Mouse (Mus musculus): ENCODE data around the gene Gm20388. TPM values are rescaled to one million over a fixed set of nuclear protein-coding genes. Genes with fewer than 3 reads are reported as not detected.

The Gm20388 gene
- polyA plus RNA-seq, 1 experiment from 2014 or later: 2.5 TPM

DNA sequence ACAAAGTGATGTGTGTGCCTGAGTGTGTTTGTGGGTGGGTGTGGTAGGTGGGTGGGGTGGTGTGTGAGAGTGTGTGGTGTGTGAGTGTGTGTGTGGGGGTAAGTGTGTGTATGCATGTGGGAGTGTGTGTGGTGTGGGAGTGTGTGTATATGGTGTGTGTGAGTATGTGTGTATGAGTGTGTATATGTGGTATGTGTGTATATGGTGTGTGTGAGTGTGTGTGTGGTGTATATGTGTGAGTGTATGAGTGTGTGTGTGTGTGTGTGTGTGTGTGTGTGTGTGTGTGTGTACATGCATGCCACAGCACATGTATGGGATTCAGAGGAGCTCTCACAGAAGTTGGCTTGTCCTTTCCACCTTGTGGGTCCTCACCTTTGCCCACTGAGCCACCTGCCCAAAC is 1936.2 kb downstream of the Gm20388 start:
- Histone ChIP-seq H3K9me3 (replicated peaks) (no peaks in the 10 kb centered on the region), H3K4me3 (no peak overlapping the region), H3K4me1 (peaks cover 15% of the 10 kb centered on the region), H3K27ac (no peak overlapping the region), H3K27me3 (ENCODE audit: low read depth, poor library complexity, severe bottlenecking) (peaks cover 11% of the 10 kb centered on the region), H3K36me3 (peaks cover 6% of the 10 kb centered on the region; the same call in 1 of the 2 replicates)
- DNase-seq (ENCODE audit: low spot score): no peak

DNA sequence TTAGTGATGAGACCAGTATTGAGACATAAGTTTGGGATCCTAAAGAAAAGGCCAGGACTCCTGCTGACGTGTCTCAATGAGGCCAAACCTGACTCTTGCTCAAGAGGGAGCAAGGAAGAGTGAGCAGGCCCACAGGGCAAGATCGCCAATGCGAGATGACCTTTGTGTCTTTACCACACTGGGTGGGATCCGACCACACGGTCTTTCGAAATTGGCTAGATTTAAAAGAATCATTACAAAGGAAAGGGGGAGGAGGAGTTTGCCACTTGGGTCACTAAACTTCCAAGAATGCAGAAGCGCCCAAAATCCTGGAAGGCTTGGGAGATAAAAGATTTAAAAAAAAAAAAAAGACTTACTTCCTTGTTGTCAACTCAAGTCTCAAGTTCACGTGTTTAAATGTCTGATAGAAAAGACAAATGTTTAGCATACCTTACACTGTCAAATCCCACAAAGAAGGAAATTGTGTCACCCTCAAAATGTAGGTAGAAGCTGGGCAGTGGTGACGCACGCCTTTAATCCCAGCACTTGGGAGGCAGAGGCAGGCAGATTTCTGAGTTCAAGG is 1936.7 kb downstream of the Gm20388 start:
- no peak for DNase-seq (ENCODE audit: low spot score)
- WGBS: 81% methylated on average over 10 of the region's 10 CpGs
- Histone ChIP-seq H3K9me3 (replicated peaks) (no peaks in the 10 kb centered on the region), H3K36me3 (peaks cover 3% of the 10 kb centered on the region; the same call in 1 of the 2 replicates), H3K4me3 (no peak overlapping the region), H3K27ac (no peak overlapping the region), H3K27me3 (ENCODE audit: low read depth, poor library complexity, severe bottlenecking) (peaks cover 16% of the 10 kb centered on the region), H3K4me1 (peaks cover 18% of the 10 kb centered on the region)

DNA sequence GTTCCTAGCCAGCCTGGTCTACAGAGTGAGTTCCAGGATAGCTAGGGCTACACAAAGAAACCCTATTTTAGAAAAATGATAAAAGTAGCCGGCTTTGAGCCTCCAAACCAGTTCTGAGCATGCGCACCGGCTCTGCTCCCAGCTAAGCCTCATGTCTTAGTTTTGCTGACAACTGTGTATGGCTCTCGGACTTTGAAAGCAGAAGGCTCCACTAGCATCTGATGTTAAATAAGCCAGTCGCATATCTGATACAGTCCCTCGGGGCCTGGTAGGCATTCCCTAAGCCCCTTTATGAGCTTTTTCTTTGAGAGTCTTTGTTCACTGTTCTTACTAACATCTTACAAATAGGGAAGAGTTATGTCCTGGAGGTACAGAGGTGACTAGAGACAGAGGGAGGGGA is 1937.3 kb downstream of the Gm20388 start:
- Histone ChIP-seq H3K36me3 (no peaks in the 10 kb centered on the region), H3K27me3 (ENCODE audit: low read depth, poor library complexity, severe bottlenecking) (peaks cover 19% of the 10 kb centered on the region), H3K4me1 (peaks cover 20% of the 10 kb centered on the region), H3K27ac (no peak overlapping the region), H3K9me3 (replicated peaks) (no peaks in the 10 kb centered on the region), H3K4me3 (no peak overlapping the region)
- DNase-seq (ENCODE audit: low spot score): no peak
- WGBS: 81% methylated on average over 6 of the region's 6 CpGs

GRCm38 (mm10) chr8:121848495-121848894 is 1937.9 kb downstream of the Gm20388 start:
- no peaks in the 10 kb centered on the region for H3K36me3 ChIP-seq
- 79% methylated on average over 10 of the region's 10 CpGs for WGBS
- peaks cover 20% of the 10 kb centered on the region for H3K4me1 ChIP-seq
- H3K27ac ChIP-seq: no peak overlapping the region
- H3K27me3 ChIP-seq (ENCODE audit: low read depth, poor library complexity, severe bottlenecking): peaks cover 19% of the 10 kb centered on the region
- H3K4me3 ChIP-seq: no peak overlapping the region
- H3K9me3 ChIP-seq (replicated peaks): no peaks in the 10 kb centered on the region
- DNase-seq (ENCODE audit: low spot score): no peak

GRCm38 (mm10) chr8:121849303-121849702 is 1938.7 kb downstream of the Gm20388 start:
- DNase-seq (ENCODE audit: low spot score): no peak
- no peak overlapping the region for H3K27ac ChIP-seq

DNA sequence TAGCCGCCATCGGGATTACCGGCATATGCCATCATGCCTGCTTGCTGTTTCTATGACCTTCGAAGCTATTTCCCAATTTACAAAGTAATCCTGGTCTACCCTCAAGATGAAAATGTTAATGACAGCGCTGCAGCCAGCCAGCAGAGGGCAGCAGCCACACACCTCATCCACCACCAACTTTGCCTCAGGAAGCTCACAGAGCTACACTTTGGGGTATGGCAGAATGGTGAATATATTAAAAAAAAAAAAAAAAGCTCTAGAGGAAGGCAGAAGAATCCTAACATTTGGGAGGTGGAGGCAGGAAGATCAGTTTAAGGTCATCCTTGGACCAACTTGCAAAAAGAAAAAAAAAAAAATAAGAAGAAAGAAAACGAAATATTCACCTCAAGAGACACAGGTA is 1939.4 kb downstream of the Gm20388 start:
- DNase-seq (ENCODE audit: low spot score): peak; percentile 88
- Histone ChIP-seq H3K4me3 (no peak overlapping the region), H3K4me1 (peaks cover 20% of the 10 kb centered on the region), H3K9me3 (replicated peaks) (no peaks in the 10 kb centered on the region), H3K36me3 (no peaks in the 10 kb centered on the region), H3K27ac (no peak overlapping the region), H3K27me3 (ENCODE audit: low read depth, poor library complexity, severe bottlenecking) (peaks cover 19% of the 10 kb centered on the region)
- WGBS: 17% methylated on average over 6 of the region's 6 CpGs

More at GRCm38 (mm10) chr8:121849303-121849702, 1938.7 kb downstream of the Gm20388 start:
- peaks cover 20% of the 10 kb centered on the region for H3K4me1 ChIP-seq
- H3K4me3 ChIP-seq: no peak overlapping the region
- peaks cover 19% of the 10 kb centered on the region for H3K27me3 ChIP-seq (ENCODE audit: low read depth, poor library complexity, severe bottlenecking)
- H3K36me3 ChIP-seq: no peaks in the 10 kb centered on the region
- WGBS: 69% methylated on average over 9 of the region's 9 CpGs
- no peaks in the 10 kb centered on the region for H3K9me3 ChIP-seq (replicated peaks)

GRCm38 (mm10) chr8:121850436-121850820 is 1939.8 kb downstream of the Gm20388 start:
- DNase-seq (ENCODE audit: low spot score): no peak
- no peaks in the 10 kb centered on the region for H3K9me3 ChIP-seq (replicated peaks)
- WGBS: 43% methylated on average over 12 of the region's 12 CpGs
- H3K27me3 ChIP-seq (ENCODE audit: low read depth, poor library complexity, severe bottlenecking): peaks cover 19% of the 10 kb centered on the region
- peak overlapping the region; percentile 38 for H3K4me3 ChIP-seq
- H3K27ac ChIP-seq: peak overlapping the region; percentile 78
- no peaks in the 10 kb centered on the region for H3K36me3 ChIP-seq
- peaks cover 20% of the 10 kb centered on the region for H3K4me1 ChIP-seq

DNA sequence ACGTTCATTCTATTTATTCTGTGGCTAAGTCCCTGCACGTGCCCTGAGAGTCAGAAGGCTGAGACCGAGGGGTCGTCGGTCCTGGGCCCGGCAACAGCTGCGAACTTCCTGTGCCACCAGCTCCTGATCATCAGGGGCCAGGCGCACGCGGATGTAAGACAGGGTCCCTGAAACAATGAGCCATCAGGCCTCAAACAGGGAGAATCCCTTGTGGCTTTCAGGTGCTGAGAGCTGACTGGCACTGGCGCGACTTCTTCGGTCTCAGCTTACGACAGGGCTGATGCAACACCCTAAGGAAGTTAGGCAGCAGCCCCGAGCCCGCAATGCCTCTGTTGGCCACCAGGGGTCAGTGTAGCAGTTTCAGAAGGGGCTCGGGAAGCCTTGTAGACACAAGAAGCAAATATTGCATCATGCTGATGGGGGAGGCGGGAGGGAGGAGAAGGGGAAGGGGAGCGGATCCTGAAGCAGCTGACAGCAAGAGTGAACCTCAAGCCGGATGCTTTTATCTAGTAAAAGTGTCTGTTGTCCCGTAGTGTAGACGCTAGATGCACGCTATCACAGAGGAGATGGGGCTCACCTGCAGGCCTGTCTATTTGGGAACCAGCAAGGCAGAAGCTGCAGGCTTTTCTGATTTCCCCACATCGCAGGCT is 1940.3 kb downstream of the Gm20388 start:
- H3K27ac ChIP-seq: peak overlapping the region; percentile 78
- WGBS: 5% methylated on average over 24 of the region's 24 CpGs
- peaks cover 19% of the 10 kb centered on the region for H3K27me3 ChIP-seq (ENCODE audit: low read depth, poor library complexity, severe bottlenecking)

DNA sequence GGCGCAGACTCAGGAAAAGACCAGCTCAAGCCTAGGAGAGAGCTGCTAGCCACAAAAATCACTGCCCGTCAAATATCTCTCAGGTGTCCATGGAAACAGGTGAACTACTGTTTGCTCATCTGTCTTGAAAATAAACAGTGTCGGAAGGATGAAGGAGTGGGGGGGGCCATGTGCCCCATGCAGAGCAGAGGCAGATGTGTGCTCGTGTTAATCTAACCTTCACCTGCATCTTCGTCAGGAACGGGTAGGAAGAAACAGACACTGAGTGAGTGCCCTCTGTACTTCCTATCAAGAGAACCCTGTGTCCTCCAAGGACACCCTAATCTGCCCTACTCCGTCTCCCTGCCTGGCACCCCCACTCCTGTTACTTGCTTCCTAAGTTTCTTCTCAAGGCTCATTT is 1941.1 kb downstream of the Gm20388 start:
- 66% methylated on average over 7 of the region's 7 CpGs for WGBS
- peak overlapping the region; percentile 78 for H3K27ac ChIP-seq
- peaks cover 20% of the 10 kb centered on the region for H3K4me1 ChIP-seq
- DNase-seq (ENCODE audit: low spot score): no peak
- H3K27me3 ChIP-seq (ENCODE audit: low read depth, poor library complexity, severe bottlenecking): peaks cover 19% of the 10 kb centered on the region
- H3K9me3 ChIP-seq (replicated peaks): no peaks in the 10 kb centered on the region
- H3K36me3 ChIP-seq: no peaks in the 10 kb centered on the region
- H3K4me3 ChIP-seq: no peak overlapping the region

More for the DNA sequence above, 1940.3 kb downstream of the Gm20388 start:
- Histone ChIP-seq H3K4me3 (peak overlapping the region; percentile 38), H3K4me1 (peaks cover 20% of the 10 kb centered on the region), H3K9me3 (replicated peaks) (no peaks in the 10 kb centered on the region), H3K36me3 (no peaks in the 10 kb centered on the region)
- DNase-seq (ENCODE audit: low spot score): peak; percentile 99

- 53% methylated on average over 7 of the region's 7 CpGs for WGBS
Measured at GRCm38 (mm10) chr8:121852464-121852863, 1941.8 kb downstream of the Gm20388 start.

DNA sequence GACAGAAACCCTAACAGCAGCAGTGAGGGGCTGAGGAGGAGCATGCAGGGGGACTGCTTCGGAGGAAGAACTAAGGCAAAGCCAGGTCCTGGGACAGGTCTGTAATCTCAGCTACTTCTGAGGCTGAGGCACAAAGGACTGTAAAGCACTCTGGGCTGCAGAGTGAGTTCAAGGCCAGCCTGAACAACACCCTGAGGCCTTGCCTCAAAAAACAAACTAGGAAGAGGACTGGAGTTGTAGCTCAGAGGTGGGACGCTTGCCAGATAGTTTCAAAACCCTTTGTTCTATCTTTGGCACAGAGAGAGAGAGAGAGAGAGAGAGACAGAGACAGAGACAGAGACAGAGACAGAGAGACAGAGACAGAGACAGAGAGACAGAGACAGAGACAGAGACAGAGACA is 1942.9 kb downstream of the Gm20388 start:
- 90% methylated on average over 2 of the region's 2 CpGs for WGBS
- H3K9me3 ChIP-seq (replicated peaks): no peaks in the 10 kb centered on the region
- H3K4me3 ChIP-seq: no peak overlapping the region
- no peak overlapping the region for H3K27ac ChIP-seq
- no peak for DNase-seq (ENCODE audit: low spot score)
- H3K36me3 ChIP-seq: no peaks in the 10 kb centered on the region
- peaks cover 17% of the 10 kb centered on the region for H3K27me3 ChIP-seq (ENCODE audit: low read depth, poor library complexity, severe bottlenecking)
- H3K4me1 ChIP-seq: peaks cover 20% of the 10 kb centered on the region

More at GRCm38 (mm10) chr8:121852464-121852863, 1941.8 kb downstream of the Gm20388 start:
- H3K27me3 ChIP-seq (ENCODE audit: low read depth, poor library complexity, severe bottlenecking): peaks cover 19% of the 10 kb centered on the region
- H3K9me3 ChIP-seq (replicated peaks): no peaks in the 10 kb centered on the region
- no peak for DNase-seq (ENCODE audit: low spot score)
- no peak overlapping the region for H3K4me3 ChIP-seq
- H3K4me1 ChIP-seq: peaks cover 20% of the 10 kb centered on the region
- no peak overlapping the region for H3K27ac ChIP-seq
- no peaks in the 10 kb centered on the region for H3K36me3 ChIP-seq

DNA sequence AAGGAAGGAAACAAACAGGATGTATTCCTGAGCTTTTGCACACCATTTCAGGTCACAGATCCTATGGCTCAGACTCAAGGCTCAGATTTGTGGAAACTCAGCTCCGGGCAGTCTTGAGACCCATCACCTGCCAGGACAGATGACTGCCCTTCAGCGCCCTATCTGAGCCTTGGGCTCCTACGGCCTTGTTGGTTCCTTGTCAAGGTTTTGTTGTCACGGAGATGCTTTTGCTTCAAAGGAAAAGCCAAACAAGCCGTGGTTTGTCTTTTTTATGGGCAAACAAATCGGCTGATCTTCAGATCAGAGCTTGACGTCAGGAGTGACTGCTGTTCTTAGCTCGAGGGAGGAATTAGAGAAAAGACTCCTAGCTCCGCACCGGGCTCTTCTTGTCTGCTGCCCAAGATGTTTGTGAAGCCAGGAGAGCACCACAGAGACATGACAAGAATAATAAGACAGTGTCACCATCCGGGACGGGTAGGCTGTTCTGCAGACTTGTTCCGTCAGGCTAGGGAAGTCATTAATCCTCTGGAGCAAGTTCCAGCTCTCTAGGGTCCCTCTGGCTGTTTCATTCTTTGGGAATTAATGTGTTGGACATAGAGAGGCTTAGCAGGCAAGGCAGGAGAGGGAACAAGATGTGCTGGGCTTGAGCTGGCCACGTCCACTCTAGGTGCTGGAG is 1945.6 kb downstream of the Gm20388 start:
- H3K36me3 ChIP-seq: no peaks in the 10 kb centered on the region
- 86% methylated on average over 14 of the region's 14 CpGs for WGBS

GRCm38 (mm10) chr8:121857331-121857730 is 1946.7 kb downstream of the Gm20388 start:
- H3K27me3 ChIP-seq (ENCODE audit: low read depth, poor library complexity, severe bottlenecking): peaks cover 4% of the 10 kb centered on the region; the same call in 1 of the 2 replicates
- no peaks in the 10 kb centered on the region for H3K36me3 ChIP-seq
- no peak for DNase-seq (ENCODE audit: low spot score)
- H3K4me1 ChIP-seq: peaks cover 8% of the 10 kb centered on the region; the same call in 1 of the 2 replicates
- no peak overlapping the region for H3K27ac ChIP-seq
- no peaks in the 10 kb centered on the region for H3K9me3 ChIP-seq (replicated peaks)
- WGBS: 80% methylated on average over 9 of the region's 9 CpGs
- no peak overlapping the region for H3K4me3 ChIP-seq

More for the DNA sequence above, 1945.6 kb downstream of the Gm20388 start:
- H3K4me3 ChIP-seq: no peak overlapping the region
- H3K27ac ChIP-seq: no peak overlapping the region
- no peak for DNase-seq (ENCODE audit: low spot score)
- peaks cover 13% of the 10 kb centered on the region for H3K27me3 ChIP-seq (ENCODE audit: low read depth, poor library complexity, severe bottlenecking)
- H3K9me3 ChIP-seq (replicated peaks): no peaks in the 10 kb centered on the region
- H3K4me1 ChIP-seq: peaks cover 13% of the 10 kb centered on the region
